In the genomic region with DNA sequence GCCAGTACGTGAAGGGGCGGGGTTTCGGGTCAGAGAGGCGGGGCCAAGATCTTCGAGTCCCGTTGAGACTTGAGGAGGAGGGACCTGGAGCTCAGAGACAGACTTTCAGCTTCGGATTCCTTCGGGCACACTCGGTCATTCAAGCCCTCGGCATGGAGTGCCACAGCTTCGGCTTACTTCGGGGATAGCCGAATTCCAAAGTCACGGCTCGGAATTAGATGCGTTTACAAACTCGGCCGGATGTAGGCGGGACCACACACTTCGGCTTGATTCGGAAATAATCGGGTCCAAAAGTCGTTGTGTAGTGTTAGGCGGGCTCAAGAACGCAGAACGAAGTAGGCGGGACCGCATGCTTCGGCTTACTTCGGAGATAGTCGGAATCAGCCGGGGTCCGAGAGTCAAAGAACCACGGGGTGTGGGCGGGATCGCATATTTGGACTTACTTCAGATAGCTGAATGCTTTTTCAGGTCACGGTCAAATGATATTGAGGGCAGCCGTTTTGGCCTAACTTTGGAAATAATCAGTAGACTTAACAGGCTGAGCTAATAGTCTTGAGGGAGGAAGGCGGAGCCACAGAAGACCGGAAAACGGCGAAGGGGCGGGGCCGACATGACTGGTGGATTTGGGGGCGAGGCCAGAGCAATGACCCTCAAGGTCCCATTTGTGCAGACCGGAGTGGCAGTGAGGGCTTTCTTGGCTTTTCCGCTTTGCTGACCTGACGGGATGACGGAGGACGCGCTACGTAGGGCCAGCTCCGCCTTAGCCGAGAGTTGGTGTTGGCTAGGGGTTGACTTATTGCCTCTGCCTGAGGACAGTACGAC, we compare ENCODE assay signal across 8 mouse cellular contexts. TPM values are rescaled to one million over a fixed set of nuclear protein-coding genes. Genes with fewer than 3 reads are reported as not detected.
A peak's percentile ranks its signal among the peaks of the same experiment; 100 is the strongest.
DNase-seq lines count a peak whose midpoint lies in the region; ATAC-seq lines count a peak whose summit lies in the region.

Gene Mboat7 (minus strand): TSS at position 537 of the 822 bp plus-strand sequence.

- ATAC-seq in hindbrain, embryonic 14.5 days (ENCODE audit: low FRiP score), result peak; percentile 94

- under 1% methylated on average over 55 of the region's 55 CpGs for WGBS in hindbrain, embryonic 14.5 days

- H3K36me3 ChIP-seq in hindbrain, embryonic 14.5 days (replicated peaks; ENCODE audit: control insufficient read depth, insufficient read depth), result peaks cover 44% of the 10 kb centered on the region

- H3K9ac ChIP-seq in hindbrain, embryonic 14.5 days, result peak within 1 kb of the TSS; percentile 93

- H3K4me1 ChIP-seq in hindbrain, embryonic 14.5 days (replicated peaks; ENCODE audit: control insufficient read depth, insufficient read depth, low read length), result peaks cover 19% of the 10 kb centered on the region

- peak; percentile 98 for DNase-seq in R1 (ENCODE audit: low read depth, low spot score)
- peak; percentile 94 to 96 for DNase-seq in cerebellum, postnatal 25 days
- peak; percentile 96 for DNase-seq in frontal cortex, postnatal 25 days (ENCODE audit: low spot score in 2 of 2)
- peak; percentile 98 for DNase-seq in hindbrain, embryonic 14.5 days (ENCODE audit: low spot score)
- peak; percentile 94 to 95 for DNase-seq in layer of hippocampus, postnatal 36 days
- DNase-seq in lung, postnatal 36 days, result peak; percentile 99
- DNase-seq in retina, postnatal 1 day, result peak; percentile 98
- peak; percentile 94 to 97 for DNase-seq in urinary bladder, adult 18-20 months (ENCODE audit: low spot score in 2 of 2)

- no peaks in the 10 kb centered on the region for H3K27me3 ChIP-seq in hindbrain, embryonic 14.5 days (ENCODE audit: control insufficient read depth, insufficient read depth, low read length)

- H3K4me3 ChIP-seq in hindbrain, embryonic 14.5 days (replicated peaks; ENCODE audit: low read length), result peak within 1 kb of the TSS; percentile 88

- H3K9me3 ChIP-seq in hindbrain, embryonic 14.5 days (ENCODE audit: control insufficient read depth, low read length), result no peaks in the 10 kb centered on the region

- H3K27ac ChIP-seq in hindbrain, embryonic 14.5 days, result peak within 1 kb of the TSS; percentile 93

- peak within 1 kb of the TSS; percentile 88 for H3K4me2 ChIP-seq in hindbrain, embryonic 14.5 days (replicated peaks)

RNA-seq across cellular contexts. Expression of gene Mboat7, which starts in this region (rescaled TPM):
- polyA plus RNA-seq in hindbrain, embryonic 14.5 days (2014; fragmentation: Nextera tagmentation; extraction: Ambion mirVana), result 80.4 and 93.7 TPM in 2 replicates
- total RNA-seq in layer of hippocampus, postnatal 36 days (2021), result 100 to 1,000 TPM; 154 to 158 TPM

Comparison
In these comparisons a context has a peak if more than half of its experiments do, and no peak if none do; other contexts are left out.
1. Peak in every context shown above with its lines: DNase-seq, ATAC-seq, H3K4me3 ChIP-seq and H3K27ac ChIP-seq.